Mouse (Mus musculus): ENCODE results near the gene Src. TPM values are rescaled to one million over a fixed set of nuclear protein-coding genes. Genes with fewer than 3 reads are reported as not detected.
A peak's percentile ranks its signal among the peaks of the same experiment; 100 is the strongest.
"Not testable (repeated sequence)": the region's sequence is repeated elsewhere in the genome, so short reads cannot be mapped to it uniquely, and the experiment has no call there.

Src gene
- total RNA-seq, 2 experiments from 2014 or later: 13.3 to 13.6 TPM

- no peak for DNase-seq (ENCODE audit: low spot score in 2 of 2)
Measured at GRCm38 (mm10) chr2:157474269-157474729, 56.1 kb downstream of the Src start.

- DNase-seq (ENCODE audit: low spot score in 2 of 2): no peak
Measured at GRCm38 (mm10) chr2:157475437-157476379, 57.5 kb downstream of the Src start.

GRCm38 (mm10) chr2:157478651-157479050 lies 60.4 kb downstream of the Src start:
- no peak for DNase-seq (ENCODE audit: low spot score in 2 of 2)

DNA sequence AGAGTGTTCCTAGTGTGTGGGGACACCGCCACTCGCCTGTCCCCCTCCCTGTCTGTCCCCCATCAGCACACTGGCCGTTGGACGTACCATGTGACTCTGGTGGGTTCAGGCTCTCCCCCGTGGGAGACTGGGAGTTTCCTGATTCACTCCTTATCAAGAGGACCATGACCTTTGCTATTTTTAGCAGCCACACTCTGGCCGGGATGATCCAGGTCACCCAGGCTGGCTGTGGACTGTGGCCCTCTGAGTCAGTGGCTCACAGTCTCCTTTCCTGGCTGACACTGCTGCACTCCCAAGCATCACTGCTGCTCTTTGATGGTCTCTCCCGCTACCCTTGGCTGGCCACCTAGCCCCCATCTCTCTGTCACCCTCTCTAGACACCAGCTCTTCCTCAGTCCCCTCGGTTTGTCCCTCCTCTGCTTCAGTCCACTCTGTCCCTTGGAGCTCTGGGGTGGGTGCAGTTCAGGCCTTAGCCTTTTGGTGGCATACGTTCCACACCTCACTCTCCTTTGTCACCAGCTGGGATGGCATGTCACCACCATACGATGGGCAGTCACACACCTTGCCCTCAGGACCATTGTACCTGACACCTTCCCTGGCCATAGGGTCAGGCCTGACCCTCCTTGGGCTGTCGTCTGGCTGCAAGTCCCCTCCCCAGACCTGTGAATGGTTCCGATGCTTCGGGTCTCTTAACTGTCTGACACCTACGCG lies 61.8 kb downstream of the Src start:
- no peak for DNase-seq (ENCODE audit: low spot score in 2 of 2)

- DNase-seq (ENCODE audit: low spot score in 2 of 2): no peak
Measured at GRCm38 (mm10) chr2:157482729-157483128, 64.5 kb downstream of the Src start.

DNA sequence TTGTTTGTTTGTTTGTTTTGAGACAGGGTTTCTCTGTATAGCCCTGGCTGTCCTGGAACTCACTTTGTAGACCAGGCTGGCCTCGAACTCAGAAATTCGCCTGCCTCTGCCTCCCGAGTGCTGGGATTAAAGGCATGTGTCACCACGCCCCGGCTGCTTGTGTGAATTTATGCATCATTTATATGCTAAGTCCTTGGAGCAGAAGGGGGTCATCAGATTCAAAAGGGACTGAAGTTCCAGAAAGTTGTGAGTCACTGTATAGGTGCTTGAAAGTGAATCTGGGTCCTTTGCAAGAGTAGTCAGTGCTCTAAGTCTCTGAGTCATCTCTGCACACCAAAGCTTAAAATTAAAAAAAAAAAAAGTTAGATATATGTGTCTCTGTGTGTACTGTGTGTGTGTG lies 68.3 kb downstream of the Src start:
- DNase-seq (ENCODE audit: low spot score in 2 of 2): not testable (repeated sequence)

- DNase-seq (ENCODE audit: low spot score in 2 of 2): no peak
Measured at GRCm38 (mm10) chr2:157486981-157487656, 68.9 kb downstream of the Src start.

DNA sequence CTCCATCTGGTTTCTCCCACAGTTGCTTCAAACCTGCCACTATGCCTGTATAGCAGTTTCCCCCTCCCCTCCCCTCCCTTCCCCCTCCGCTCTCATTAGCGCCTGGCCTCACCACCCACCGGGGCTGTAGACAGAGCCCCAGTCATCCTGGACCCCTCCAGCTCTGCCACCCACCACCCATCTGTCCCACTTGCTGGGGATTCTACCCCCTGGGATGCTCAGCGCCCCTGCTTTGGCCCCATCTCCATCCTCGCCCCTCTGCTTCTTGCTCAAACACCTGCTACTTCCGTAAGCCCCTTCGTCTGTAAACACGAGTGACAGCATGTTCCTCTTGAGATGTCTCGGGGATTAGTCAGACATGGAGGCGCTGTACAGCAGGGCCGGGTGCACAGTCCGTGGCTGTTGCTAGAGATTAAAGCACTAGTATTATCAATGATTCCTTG lies 69.5 kb downstream of the Src start:
- DNase-seq (ENCODE audit: low spot score in 2 of 2): peak in 1 of 2 experiments; percentile 8

DNA sequence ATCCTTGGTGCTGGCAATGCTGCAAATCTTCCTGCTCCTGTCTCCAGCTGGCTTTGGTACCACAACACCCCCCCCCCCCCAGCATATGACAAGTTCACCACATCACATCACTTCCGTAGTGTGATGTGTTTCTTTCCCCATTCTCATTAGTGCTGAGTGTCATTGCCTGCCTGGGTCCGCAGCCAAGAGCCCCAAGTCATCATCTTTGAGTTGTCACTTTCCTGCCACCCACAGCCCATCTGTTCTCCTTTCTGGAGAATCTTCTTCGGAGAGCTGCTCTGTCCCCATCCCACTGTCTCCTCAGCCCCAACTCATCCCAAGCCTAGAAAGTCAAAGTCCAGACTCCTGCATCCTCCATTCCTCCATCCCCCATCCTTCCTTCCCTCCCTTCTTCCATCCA lies 75.0 kb downstream of the Src start:
- no peak for DNase-seq (ENCODE audit: low spot score in 2 of 2)

DNA sequence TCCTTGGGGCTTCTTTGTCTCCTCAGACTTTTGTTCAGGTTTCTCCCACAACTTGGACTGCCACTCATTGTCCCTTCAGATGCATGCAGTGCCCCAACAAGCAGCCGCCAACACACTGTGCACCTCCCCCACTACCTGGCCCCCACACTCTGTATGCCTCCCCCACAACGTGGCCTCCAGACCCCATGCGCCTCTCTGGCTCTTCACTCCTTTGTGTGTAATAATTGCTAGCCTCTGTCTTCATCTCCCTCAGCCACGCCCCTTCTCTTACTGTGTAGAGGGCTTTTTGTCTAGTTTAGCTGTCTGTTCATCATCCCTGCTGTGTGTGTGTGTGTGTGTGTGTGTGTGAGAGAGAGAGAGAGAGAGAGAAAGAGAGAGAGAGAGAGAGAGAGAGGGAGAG lies 80.3 kb downstream of the Src start:
- DNase-seq (ENCODE audit: low spot score in 2 of 2): no peak

- DNase-seq (ENCODE audit: low spot score in 2 of 2): no peak
Measured at GRCm38 (mm10) chr2:157500364-157500763, 82.1 kb downstream of the Src start.

- DNase-seq (ENCODE audit: low spot score in 2 of 2): no peak
Measured at GRCm38 (mm10) chr2:157501324-157501723, 83.1 kb downstream of the Src start.

- no peak for DNase-seq (ENCODE audit: low spot score in 2 of 2)
Measured at GRCm38 (mm10) chr2:157506779-157507178, 88.5 kb downstream of the Src start.

GRCm38 (mm10) chr2:157509182-157509581 lies 90.9 kb downstream of the Src start:
- DNase-seq (ENCODE audit: low spot score in 2 of 2): no peak

DNA sequence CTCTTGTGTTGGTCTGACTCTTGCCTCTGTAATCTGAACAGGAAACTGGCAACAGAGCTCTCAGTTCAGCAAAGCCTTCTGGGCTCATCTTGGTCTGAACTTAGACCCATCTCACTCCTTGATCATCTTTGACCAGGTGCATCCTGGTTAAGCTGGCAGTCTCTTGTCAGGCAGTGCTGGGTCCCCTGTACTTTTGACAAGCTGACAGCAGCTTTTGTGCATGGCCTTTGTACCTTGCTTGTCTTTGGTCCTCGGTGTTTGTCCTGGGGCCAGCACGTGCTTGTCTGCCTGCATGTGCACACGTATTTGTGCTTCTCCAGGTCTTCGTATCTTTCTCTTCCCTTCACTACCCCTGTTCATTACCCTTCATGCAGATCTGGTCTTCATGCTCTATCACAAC lies 91.8 kb downstream of the Src start:
- DNase-seq (ENCODE audit: low spot score in 2 of 2): no peak

DNA sequence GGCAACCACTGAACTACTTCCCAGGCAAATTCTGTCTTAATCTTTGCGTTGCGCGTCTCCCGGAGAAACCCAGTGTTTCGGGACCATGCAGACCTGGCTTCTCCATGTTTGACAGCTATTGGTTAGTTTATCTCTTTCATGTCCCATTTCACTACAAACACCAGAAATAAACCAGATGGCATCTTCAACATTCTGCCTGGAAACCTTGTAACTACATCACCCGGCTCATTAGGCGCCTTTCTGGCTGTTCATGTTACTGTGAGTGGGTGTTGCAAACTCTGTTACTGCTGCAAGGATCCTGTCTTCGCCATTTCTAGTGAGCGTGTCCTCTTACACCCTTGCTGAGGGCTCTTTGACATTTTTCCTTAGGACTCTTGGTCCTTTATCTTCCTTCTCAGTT lies 94.6 kb downstream of the Src start:
- no peak for DNase-seq (ENCODE audit: low spot score in 2 of 2)

DNA sequence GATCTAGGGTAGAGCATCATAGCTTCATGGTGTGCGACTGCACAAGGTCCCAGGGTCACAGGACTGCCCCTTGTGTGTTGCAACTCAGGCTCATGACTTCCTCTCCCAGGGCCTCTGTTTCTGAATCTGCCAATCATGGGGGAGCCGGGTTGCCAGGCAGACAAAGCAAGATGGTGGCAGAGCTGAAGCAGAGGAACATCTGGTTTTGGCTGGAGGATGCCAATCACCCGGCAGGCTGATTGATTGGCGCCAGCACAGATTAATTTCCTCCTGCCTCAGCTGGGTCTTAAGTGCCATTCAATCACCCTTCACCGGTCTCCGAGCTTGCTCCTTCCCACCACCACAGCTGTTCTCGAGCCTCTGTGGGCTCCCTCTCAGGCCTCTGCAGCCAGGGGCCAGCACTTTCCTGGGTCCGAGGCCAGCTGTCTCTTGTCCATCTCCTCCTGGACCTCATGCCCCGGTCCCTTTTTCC lies 95.5 kb downstream of the Src start:
- no peak for DNase-seq (ENCODE audit: low spot score in 2 of 2)

DNA sequence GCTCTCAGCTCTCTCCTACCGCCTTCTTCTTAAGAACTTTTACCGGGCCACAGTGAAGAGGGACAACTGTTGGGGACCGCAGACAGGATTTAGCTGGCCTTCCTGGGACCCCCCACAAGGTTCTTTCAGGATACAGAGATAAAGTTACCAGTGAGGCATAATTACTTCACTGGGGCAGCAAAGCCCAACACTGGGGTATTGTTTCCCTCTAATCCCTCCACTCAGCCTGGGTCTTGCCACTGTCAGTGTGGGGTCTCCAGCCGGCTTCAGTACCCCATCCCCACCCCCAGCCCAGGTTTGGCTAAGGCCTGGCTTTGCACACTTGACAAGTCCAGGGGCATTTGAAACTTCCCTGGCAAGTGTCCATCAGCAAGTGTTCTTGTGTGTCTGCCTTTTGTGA lies 96.1 kb downstream of the Src start:
- no peak for DNase-seq (ENCODE audit: low spot score in 2 of 2)

DNA sequence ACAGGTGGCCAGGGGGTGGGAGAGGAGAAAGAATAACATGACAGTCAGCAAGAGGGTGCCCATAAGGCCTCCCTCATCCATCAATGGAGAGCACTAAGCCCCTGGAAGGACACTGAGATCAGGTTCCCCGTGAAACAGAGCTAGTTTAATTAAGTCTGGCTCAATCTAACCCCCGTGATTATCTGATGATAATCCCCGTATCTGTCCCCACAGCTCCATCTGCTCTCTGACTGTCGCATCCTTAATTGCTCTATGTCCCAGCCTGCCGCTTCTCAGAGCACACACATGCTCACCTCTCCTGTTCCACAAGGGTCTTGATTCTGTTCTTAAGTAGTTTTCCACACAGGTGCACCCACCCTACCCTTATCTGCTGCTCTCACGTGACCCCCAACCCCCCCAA lies 99.3 kb downstream of the Src start:
- DNase-seq (ENCODE audit: low spot score in 2 of 2): no peak

GRCm38 (mm10) chr2:157518451-157518850 lies 100.2 kb downstream of the Src start:
- DNase-seq (ENCODE audit: low spot score in 2 of 2): no peak

DNA sequence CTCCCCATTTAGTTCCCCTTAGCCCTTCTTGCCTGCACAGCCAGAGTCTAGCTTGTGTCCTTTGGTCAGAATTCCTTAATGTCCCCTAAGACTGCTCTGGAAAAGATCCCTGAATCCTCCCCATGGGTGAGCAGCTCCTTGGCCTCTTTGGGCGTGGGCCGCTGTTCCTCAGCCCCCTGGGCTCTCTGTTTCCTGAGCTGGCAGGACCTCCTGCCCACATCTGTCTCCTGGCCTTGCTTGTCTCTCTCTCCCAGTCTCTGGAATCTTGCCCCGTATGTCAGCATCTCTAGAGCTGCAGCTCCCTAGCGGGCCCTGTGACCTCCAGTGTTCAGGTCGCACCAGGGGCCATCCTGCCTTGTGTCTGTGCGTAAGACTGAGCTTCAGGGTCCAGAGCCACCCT lies 101.2 kb downstream of the Src start:
- no peak for DNase-seq (ENCODE audit: low spot score in 2 of 2)

GRCm38 (mm10) chr2:157520496-157520895 lies 102.3 kb downstream of the Src start:
- no peak for DNase-seq (ENCODE audit: low spot score in 2 of 2)

Measured in gastrocnemius, postnatal 4 days (tissue).